Mouse (Mus musculus) limb, embryonic 12.5 days (tissue): ENCODE results near the gene Qpct. TPM values are rescaled to one million over a fixed set of nuclear protein-coding genes. Genes with fewer than 3 reads are reported as not detected.
A peak's percentile ranks its signal among the peaks of the same experiment; 100 is the strongest.
"Not testable (repeated sequence)": the region's sequence is repeated elsewhere in the genome, so short reads cannot be mapped to it uniquely, and the experiment has no call there.

Source experiments
- ATAC-seq: fragments of 200-750 bp; cut with Nextera tagmentation; 2 replicates; pipeline ENCODE4 v1.8.0; 2017; ENCODE audit warnings: low read depth, moderate TSS enrichment; ENCODE audit not compliant: insufficient number of reproducible peaks, insufficient read depth, low FRiP score, low TSS enrichment
- H3K27ac ChIP-seq: fragments of 300-500 bp; sonication (generic); 2 replicates; pipeline ENCODE4 v1.5.1; 2016; ENCODE audit warnings: mild to moderate bottlenecking, moderate library complexity
- H3K27me3 ChIP-seq: fragments of 300-500 bp; sonication (generic); 2 replicates; pipeline ENCODE4 v1.6.1; 2016; ENCODE audit warnings: mild to moderate bottlenecking, moderate library complexity
- H3K36me3 ChIP-seq: fragments of 300-500 bp; sonication (generic); 2 replicates; pipeline ENCODE4 v1.6.1; 2016; ENCODE audit warnings: mild to moderate bottlenecking, moderate library complexity
- H3K4me1 ChIP-seq: fragments of 300-500 bp; sonication (generic); replicated peaks from 2 replicates; pipeline ENCODE4 v1.6.1; 2016
- H3K4me2 ChIP-seq: fragments of 300-500 bp; sonication (generic); 2 replicates; pipeline ENCODE4 v1.6.1; 2016; ENCODE audit warnings: mild to moderate bottlenecking, moderate library complexity
- H3K4me3 ChIP-seq: fragments of 300-500 bp; sonication (generic); replicated peaks from 2 replicates; pipeline ENCODE4 v1.5.1; 2016; ENCODE audit warnings: mild to moderate bottlenecking
- H3K9ac ChIP-seq: fragments of 300-500 bp; sonication (generic); replicated peaks from 2 replicates; pipeline ENCODE4 v1.6.1; 2016; ENCODE audit warnings: mild to moderate bottlenecking, moderate library complexity
- H3K9me3 ChIP-seq: fragments of 300-500 bp; sonication (generic); 2 replicates; pipeline ENCODE4 v1.6.1; 2016; ENCODE audit warnings: mild to moderate bottlenecking, moderate library complexity
- WGBS: fragments of 180-500 bp; shearing (Covaris S2); methylation state at CpG from one replicate; pipeline ENCODE4 v1.1.7; 2016; 5-methylcytosine and 5-hydroxymethylcytosine counted together
- polyA plus RNA-seq: library from polyadenylated mRNA; unstranded; fragments of >200 nt; fragmentation: Nextera tagmentation; extraction: Ambion mirVana; gene quantifications from 2 replicates; pipeline ENCODE4 v1.2.1, GENCODE M21; 2016

Gene Qpct
- polyA plus RNA-seq, 1 experiment from 2014 or later, result 2.6 TPM

DNA sequence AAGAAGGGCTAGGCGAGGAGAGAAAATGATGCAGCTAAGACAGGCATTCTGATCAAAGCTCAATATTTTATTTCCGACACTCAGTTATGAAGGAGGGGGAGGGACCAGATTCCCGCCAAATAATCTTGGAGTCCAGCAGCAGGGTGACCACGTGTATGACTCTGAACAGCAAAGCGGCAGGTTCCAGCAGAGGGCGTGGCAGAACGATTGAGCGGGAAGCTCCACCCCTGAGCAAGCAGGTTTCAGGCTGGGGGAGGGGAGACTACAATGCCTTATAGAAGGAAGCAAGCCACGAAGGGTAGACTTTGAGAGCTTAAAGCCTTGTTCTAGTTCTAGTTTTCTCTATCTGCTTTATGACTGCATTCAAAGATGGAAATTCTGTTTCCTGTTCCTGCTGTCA, 63.5 kb downstream of the Qpct start:
- not testable (repeated sequence) for H3K4me3 ChIP-seq, H3K27ac ChIP-seq, H3K9me3 ChIP-seq, H3K36me3 ChIP-seq, H3K4me1 ChIP-seq, H3K27me3 ChIP-seq, ATAC-seq, H3K9ac ChIP-seq, H3K4me2 ChIP-seq
- WGBS, result 59% methylated on average over 9 of the region's 9 CpGs

DNA sequence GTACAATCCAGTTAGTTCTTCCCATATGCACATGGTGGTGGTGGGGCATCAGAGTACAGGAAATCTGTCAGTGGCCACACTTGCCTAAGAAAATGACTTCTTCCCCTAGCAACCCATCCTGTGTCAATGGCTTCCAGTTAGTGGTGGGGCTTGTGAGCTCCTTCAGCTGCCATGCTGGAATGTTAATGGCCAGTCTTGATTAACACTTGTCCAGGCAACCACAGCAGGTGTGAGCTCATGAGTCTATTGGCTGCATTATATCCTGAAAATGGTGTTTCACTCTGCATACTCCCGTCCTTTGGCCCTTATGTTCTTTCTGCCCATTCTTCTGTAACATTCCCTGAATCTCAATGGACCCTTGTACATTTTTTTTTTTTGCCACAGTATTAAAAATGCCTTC, 67.4 kb downstream of the Qpct start:
- Histone ChIP-seq H3K36me3 (no peaks in the 10 kb centered on the region), H3K4me3 (no peak overlapping the region), H3K27me3 (no peaks in the 10 kb centered on the region), H3K4me1 (no peaks in the 10 kb centered on the region), H3K4me2 (no peak overlapping the region), H3K27ac (no peak overlapping the region), H3K9me3 (peaks cover 5% of the 10 kb centered on the region; the same call in 1 of the 2 replicates), H3K9ac (no peak overlapping the region)
- no peak for ATAC-seq
- 67% methylated on average over 1 of the region's 1 CpGs for WGBS

DNA sequence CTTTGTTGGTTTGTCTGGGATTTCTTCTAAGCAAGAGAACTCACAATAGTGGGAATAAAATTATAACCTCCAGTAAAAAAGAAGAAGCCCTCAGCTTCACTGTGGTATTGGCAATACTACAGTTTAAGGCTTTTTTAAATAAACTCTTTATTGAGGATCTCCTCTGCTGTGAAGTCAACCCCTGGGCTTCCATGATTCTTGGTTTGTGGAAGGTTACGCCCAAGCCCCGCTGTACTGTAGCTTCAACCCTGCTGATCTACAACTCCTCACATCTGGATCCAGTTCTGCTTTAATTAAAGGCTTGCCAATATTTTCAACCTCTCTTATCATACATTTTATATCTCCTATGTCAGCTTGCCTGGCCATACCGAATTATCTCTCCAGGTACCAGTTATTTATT, 68.6 kb downstream of the Qpct start:
- no peak overlapping the region for H3K4me2 ChIP-seq
- no peak overlapping the region for H3K4me3 ChIP-seq
- H3K9me3 ChIP-seq, result peaks cover 5% of the 10 kb centered on the region; the same call in 1 of the 2 replicates
- no peaks in the 10 kb centered on the region for H3K27me3 ChIP-seq
- WGBS, result 76% methylated on average over 3 of the region's 3 CpGs
- no peaks in the 10 kb centered on the region for H3K4me1 ChIP-seq
- H3K27ac ChIP-seq, result no peak overlapping the region
- no peaks in the 10 kb centered on the region for H3K36me3 ChIP-seq
- no peak overlapping the region for H3K9ac ChIP-seq
- ATAC-seq, result no peak

DNA sequence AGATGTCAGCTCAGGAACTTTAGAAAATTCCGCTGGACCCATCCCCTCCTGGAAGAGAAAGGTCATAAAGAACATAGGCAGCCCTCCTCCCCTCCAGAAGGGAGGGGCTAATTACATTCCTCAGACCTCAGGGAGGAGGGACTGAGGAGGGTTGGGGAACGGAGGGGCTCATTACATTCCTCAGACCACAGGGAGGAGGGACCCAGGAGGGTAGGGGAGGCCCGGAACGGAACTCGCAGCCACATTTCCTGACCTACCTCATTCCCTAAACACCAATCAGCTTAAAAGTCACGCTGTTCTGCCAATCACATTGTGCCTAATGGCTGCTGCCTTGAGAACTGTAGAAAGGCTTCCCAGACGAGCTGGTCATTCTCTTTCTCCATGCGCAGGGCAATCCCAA, 82.0 kb downstream of the Qpct start:
- Histone ChIP-seq H3K9ac (no peak overlapping the region), H3K4me2 (no peak overlapping the region), H3K27ac (peak overlapping the region; percentile 66; the same call in 1 of the 2 replicates), H3K36me3 (no peaks in the 10 kb centered on the region), H3K4me3 (no peak overlapping the region), H3K4me1 (peaks cover 13% of the 10 kb centered on the region), H3K27me3 (no peaks in the 10 kb centered on the region), H3K9me3 (no peaks in the 10 kb centered on the region)
- ATAC-seq, result no peak
- 41% methylated on average over 8 of the region's 8 CpGs for WGBS

DNA sequence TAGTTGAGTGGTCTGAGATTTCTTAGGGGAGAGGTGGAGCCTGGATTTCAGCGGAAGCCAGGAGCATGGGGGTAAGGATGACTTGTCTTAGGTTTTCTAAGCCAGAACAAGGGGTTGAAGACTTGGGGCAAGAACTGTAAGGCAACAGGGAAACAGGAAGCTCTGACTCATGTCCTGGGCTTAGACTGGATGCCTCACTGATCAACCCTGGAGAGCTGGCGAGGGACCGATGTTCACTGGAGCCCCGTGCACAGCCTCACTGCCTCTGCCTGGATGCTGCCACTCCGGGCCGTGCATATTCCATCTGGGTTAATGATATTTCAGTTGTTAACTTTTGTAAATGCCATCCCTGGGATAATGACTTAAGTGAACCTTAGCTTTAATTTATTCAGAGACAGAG, 84.1 kb downstream of the Qpct start:
- Histone ChIP-seq H3K27ac (peak overlapping the region; percentile 45; the same call in 1 of the 2 replicates), H3K4me1 (peaks cover 13% of the 10 kb centered on the region), H3K4me2 (no peak overlapping the region), H3K36me3 (no peaks in the 10 kb centered on the region), H3K9me3 (0 out of 2 replicates have a peak, but pooled peaks cover 5% of the 10 kb centered on the region), H3K27me3 (no peaks in the 10 kb centered on the region), H3K9ac (no peak overlapping the region), H3K4me3 (no peak overlapping the region)
- 92% methylated on average over 6 of the region's 6 CpGs for WGBS
- no peak for ATAC-seq

DNA sequence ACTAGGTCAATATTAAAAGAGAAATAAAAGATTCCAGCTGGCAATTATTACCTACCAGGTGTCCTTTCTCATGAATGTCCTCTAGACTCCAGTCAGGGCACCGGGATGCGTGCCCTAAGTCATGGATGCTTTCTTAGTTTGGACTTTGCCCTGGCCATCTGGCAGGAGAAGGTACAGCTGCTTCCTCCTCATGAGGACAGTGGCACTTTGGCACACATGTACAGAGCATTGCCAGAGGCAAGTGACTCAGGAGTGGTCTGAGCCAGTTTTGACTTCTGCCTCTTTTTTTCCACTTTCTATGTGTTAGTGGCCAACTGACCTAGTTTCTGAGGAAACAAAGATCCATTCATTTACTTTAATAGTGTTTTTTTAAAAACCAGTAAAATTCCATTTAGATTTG, 84.7 kb downstream of the Qpct start:
- peaks cover 13% of the 10 kb centered on the region for H3K4me1 ChIP-seq
- WGBS, result 75% methylated on average over 2 of the region's 2 CpGs
- no peak overlapping the region for H3K27ac ChIP-seq
- no peaks in the 10 kb centered on the region for H3K27me3 ChIP-seq
- H3K4me2 ChIP-seq, result no peak overlapping the region
- no peaks in the 10 kb centered on the region for H3K36me3 ChIP-seq
- no peak overlapping the region for H3K4me3 ChIP-seq
- no peak for ATAC-seq
- H3K9me3 ChIP-seq, result 0 out of 2 replicates have a peak, but pooled peaks cover 5% of the 10 kb centered on the region
- no peak overlapping the region for H3K9ac ChIP-seq

Other genes starting within 250 kb of the Qpct start
- 15.9 and 21.6 TPM in 2 replicates for gene Heatr5b, start 216.5 kb upstream of the Qpct start, polyA plus RNA-seq
- gene Gpatch11, start 216.3 kb upstream of the Qpct start, polyA plus RNA-seq, result 48.2 and 52.4 TPM in 2 replicates
- 16.1 TPM in 2 replicates for gene Eif2ak2, start 169.3 kb upstream of the Qpct start, polyA plus RNA-seq
- 0.10 TPM in 1 of 2 replicates, not detected in the other for gene Sult6b1, start 144.9 kb upstream of the Qpct start, polyA plus RNA-seq
- 106 and 107 TPM in 2 replicates for gene Cebpzos, start 135.4 kb upstream of the Qpct start, polyA plus RNA-seq
- gene Cebpz, start 114.8 kb upstream of the Qpct start, polyA plus RNA-seq, result 70.8 and 73.4 TPM in 2 replicates
- gene Ndufaf7, start 114.8 kb upstream of the Qpct start, polyA plus RNA-seq, result 50.7 and 59.4 TPM in 2 replicates
- gene Prkd3, start 31.1 kb upstream of the Qpct start, polyA plus RNA-seq, result 56.8 and 57.6 TPM in 2 replicates